Mouse (Mus musculus) heart, embryonic 15.5 days (tissue): ENCODE measurements around the gene Exoc3l2. TPM values are rescaled to one million over a fixed set of nuclear protein-coding genes. Genes with fewer than 3 reads are reported as not detected.
"Not testable (repeated sequence)": the region's sequence is repeated elsewhere in the genome, so short reads cannot be mapped to it uniquely, and the experiment has no call there.

Experiments used
- ATAC-seq: fragments of 200-750 bp; cut with Nextera tagmentation; replicated peaks from 2 replicates; pipeline ENCODE4 v1.8.0; 2017; ENCODE audit warnings: low read depth, moderate TSS enrichment; ENCODE audit not compliant: insufficient number of reproducible peaks, insufficient read depth, low FRiP score
- H3K27ac ChIP-seq: fragments of 300-500 bp; sonication (generic); 2 replicates; pipeline ENCODE4 v1.5.1; 2015; ENCODE audit warnings: mild to moderate bottlenecking, inconsistent platforms
- H3K27me3 ChIP-seq: fragments of 300-500 bp; sonication (generic); 2 replicates; pipeline ENCODE4 v1.6.1; 2015; ENCODE audit warnings: inconsistent platforms
- H3K36me3 ChIP-seq: fragments of 300-500 bp; sonication (generic); 2 replicates; pipeline ENCODE4 v1.6.1; 2015; ENCODE audit warnings: mild to moderate bottlenecking, inconsistent platforms
- H3K4me1 ChIP-seq: fragments of 300-500 bp; sonication (generic); replicated peaks from 2 replicates; pipeline ENCODE4 v1.6.1; 2015; ENCODE audit warnings: inconsistent platforms
- H3K4me2 ChIP-seq: fragments of 300-500 bp; sonication (generic); 2 replicates; pipeline ENCODE4 v1.6.1; 2015; ENCODE audit warnings: inconsistent platforms, mild to moderate bottlenecking, moderate library complexity
- H3K4me3 ChIP-seq: fragments of 300-500 bp; sonication (generic); 2 replicates; pipeline ENCODE4 v1.5.1; 2015; ENCODE audit warnings: mild to moderate bottlenecking, inconsistent platforms
- H3K9ac ChIP-seq: fragments of 300-500 bp; sonication (generic); 2 replicates; pipeline ENCODE4 v1.6.1; 2015; ENCODE audit warnings: mild to moderate bottlenecking, inconsistent platforms
- H3K9me3 ChIP-seq: fragments of 300-500 bp; sonication (generic); replicated peaks from 2 replicates; pipeline ENCODE4 v1.6.1; 2016; ENCODE audit warnings: inconsistent platforms
- WGBS: fragments of 180-500 bp; shearing (Covaris S2); methylation state at CpG from one replicate; pipeline ENCODE4 v1.1.7; 2015; ENCODE audit warnings: mixed read lengths; 5-methylcytosine and 5-hydroxymethylcytosine counted together
- polyA plus RNA-seq: library from polyadenylated mRNA; unstranded; fragments of >200 nt; fragmentation: Nextera tagmentation; extraction: Ambion mirVana; gene quantifications from 2 replicates; pipeline ENCODE4 v1.2.1, GENCODE M21; 2015

Gene Exoc3l2
- polyA plus RNA-seq, 1 experiment from 2014 or later, result 0.91 TPM

DNA sequence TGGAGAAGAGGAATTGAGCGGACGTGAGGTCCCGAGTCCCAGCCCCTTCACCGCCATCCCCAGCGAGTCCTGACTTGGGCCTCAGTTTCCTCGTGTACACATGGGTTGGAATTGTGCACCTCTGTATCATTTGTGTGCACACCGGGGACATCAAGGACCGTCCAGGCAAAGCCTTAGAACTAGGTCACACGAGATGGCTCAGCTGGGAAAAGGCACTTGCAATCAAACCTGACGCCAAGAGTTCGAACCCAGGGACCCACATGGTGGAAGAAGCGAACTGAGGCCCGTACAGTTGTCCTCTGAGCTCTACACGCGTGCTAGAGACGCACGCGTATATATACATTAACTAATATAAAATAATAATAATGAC is 44.5 kb downstream of the Exoc3l2 start:
- no peaks in the 10 kb centered on the region for H3K9me3 ChIP-seq
- no peak overlapping the region for H3K27ac ChIP-seq
- peaks cover 28% of the 10 kb centered on the region for H3K4me1 ChIP-seq
- 4% methylated on average over 18 of the region's 18 CpGs for WGBS
- H3K36me3 ChIP-seq, result no peaks in the 10 kb centered on the region
- peak overlapping the region; percentile 90 for H3K4me2 ChIP-seq
- H3K4me3 ChIP-seq, result peak overlapping the region; percentile 88
- no peaks in the 10 kb centered on the region for H3K27me3 ChIP-seq
- ATAC-seq, result no peak
- peak overlapping the region; percentile 82 for H3K9ac ChIP-seq

DNA sequence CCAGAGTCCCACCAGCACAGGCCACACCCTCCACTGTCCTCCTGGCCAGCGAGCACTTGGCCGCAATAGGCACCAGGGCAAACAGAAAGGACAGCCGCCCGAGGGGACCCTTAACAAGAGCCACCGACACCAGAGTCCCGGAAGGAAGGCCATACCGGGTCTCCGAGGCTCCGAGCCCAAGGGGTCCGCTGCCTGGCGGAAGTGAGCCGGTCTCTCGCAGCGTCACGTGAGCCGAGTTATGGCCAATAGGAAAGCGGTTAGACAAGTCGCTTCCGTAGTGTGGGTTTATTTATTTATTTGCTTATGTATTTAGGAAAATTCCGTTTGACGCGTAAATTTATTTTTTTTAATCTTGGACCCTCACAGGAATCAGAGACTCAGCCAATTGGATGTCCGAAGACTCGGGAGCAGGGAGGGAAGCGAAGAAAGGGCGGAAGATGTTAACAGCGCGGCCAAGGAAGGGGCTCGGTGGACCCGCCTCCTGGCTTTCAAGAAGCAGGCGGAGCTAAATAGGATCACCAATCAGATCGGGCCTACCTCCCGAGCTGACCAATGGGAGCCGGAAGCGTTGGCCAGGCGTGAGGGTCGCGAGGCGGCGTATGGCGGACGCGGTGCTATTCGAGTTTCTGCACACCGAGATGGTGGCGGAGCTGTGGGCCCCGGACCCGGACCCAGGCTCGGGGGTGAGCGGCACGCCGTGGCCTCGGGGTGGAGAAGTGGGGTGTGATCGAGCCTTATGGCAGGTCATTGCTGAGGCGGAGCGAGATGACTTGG is 45.2 kb downstream of the Exoc3l2 start, which contains the start of the genes Bloc1s3 and Trappc6a:
Gene Bloc1s3 (minus strand): TSS at position 218 of the 774 bp plus-strand sequence.
Gene Trappc6a (plus strand): TSS at position 246 of the 774 bp plus-strand sequence.
- peak within 1 kb of the TSS; percentile 78 for H3K27ac ChIP-seq
- ATAC-seq, result peak; percentile 95
- no peaks in the 10 kb centered on the region for H3K9me3 ChIP-seq
- H3K9ac ChIP-seq, result peak within 1 kb of the TSS; percentile 82
- WGBS, result under 1% methylated on average over 56 of the region's 56 CpGs
- no peaks in the 10 kb centered on the region for H3K27me3 ChIP-seq
- H3K36me3 ChIP-seq, result no peaks in the 10 kb centered on the region
- peak within 1 kb of the TSS; percentile 90 for H3K4me2 ChIP-seq
- peaks cover 28% of the 10 kb centered on the region for H3K4me1 ChIP-seq
- peak within 1 kb of the TSS; percentile 88 for H3K4me3 ChIP-seq

DNA sequence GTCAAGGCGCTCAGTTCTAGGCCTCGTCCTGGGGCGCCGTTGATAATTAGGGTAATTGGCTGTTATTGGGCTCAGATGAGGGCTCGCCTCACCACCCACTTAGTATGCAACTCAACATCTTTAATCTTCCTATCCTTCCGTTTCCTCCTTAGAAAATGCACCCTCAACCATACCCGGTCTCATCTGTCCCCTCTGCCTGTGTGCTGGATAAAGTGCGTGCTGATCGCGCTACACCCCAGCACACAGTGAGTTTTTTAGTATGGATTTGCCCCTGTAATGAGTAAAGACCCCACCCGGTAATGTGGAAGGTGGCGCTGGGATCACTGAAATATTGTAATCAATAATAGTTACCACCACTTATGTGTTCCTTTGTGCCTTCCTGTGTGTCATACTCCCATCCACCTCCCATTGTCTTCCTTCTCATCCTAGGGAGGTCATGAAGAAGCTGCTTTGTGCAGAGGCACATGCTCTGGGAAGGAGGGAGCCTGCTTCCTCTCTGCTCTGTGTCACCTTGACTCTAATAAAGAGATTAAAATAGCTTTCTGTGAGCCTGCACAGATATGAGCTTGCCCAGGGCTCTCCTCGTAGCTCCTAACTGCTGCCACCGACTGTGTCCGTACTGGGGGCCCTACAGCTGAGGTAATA is 45.9 kb downstream of the Exoc3l2 start:
- Histone ChIP-seq H3K36me3 (no peaks in the 10 kb centered on the region), H3K9me3 (no peaks in the 10 kb centered on the region), H3K27me3 (no peaks in the 10 kb centered on the region), H3K4me3 (peak overlapping the region; percentile 88), H3K4me1 (peaks cover 24% of the 10 kb centered on the region), H3K4me2 (peak overlapping the region; percentile 90), H3K9ac (peak overlapping the region; percentile 82), H3K27ac (peak overlapping the region; percentile 78)
- ATAC-seq, result no peak
- 3% methylated on average over 15 of the region's 15 CpGs for WGBS

DNA sequence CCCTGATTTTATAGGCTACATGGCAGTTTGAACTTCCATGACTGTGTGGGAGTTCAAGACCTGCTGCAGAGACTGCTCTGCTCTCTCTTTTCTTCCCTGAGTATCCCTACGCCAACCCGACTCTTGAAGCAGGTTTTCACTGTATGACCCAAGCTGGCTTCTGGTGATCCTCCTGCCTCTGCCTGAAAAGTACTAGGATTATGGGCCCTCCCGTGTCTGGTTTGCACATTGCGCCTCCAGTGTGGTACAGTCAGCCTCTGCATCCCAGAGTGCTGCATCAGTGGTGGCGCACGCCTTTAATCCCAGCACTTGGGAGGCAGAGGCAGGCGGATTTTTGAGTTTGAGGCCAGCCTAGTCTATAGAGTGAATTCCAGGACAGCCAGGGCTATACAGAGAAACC is 46.7 kb downstream of the Exoc3l2 start:
- no peak for ATAC-seq
- peak overlapping the region; percentile 78; the same call in 1 of the 2 replicates for H3K27ac ChIP-seq

DNA sequence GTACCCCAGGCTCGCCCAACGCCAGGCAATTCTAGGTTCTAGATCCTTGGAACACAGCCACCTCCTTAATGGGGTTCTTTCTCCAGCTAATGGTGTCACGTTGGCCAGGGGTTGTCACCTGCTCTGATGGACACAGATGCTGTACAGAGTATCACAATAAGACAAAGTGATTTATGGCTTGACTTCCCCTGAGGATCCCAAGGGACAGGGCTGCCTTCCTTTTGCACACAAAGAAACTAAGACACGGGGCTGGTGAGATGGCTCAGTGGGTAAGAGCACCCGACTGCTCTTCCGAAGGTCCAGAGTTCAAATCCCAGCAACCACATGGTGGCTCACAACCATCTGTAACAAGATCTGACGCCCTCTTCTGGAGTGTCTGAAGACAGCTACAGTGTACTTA is 48.8 kb downstream of the Exoc3l2 start:
- H3K9me3 ChIP-seq, H3K4me3 ChIP-seq, H3K27me3 ChIP-seq, ATAC-seq, H3K9ac ChIP-seq, H3K27ac ChIP-seq, H3K4me2 ChIP-seq, H3K36me3 ChIP-seq: not testable (repeated sequence)
- peaks cover 18% of the 10 kb centered on the region for H3K4me1 ChIP-seq
- 76% methylated on average over 7 of the region's 7 CpGs for WGBS

More for the DNA sequence above, 46.7 kb downstream of the Exoc3l2 start:
- Histone ChIP-seq H3K27me3 (no peaks in the 10 kb centered on the region), H3K4me2 (peak overlapping the region; percentile 90), H3K9me3 (no peaks in the 10 kb centered on the region), H3K4me1 (peaks cover 24% of the 10 kb centered on the region), H3K36me3 (no peaks in the 10 kb centered on the region), H3K4me3 (peak overlapping the region; percentile 88), H3K9ac (peak overlapping the region; percentile 33; the same call in 1 of the 2 replicates)
- WGBS, result 92% methylated on average over 7 of the region's 7 CpGs

DNA sequence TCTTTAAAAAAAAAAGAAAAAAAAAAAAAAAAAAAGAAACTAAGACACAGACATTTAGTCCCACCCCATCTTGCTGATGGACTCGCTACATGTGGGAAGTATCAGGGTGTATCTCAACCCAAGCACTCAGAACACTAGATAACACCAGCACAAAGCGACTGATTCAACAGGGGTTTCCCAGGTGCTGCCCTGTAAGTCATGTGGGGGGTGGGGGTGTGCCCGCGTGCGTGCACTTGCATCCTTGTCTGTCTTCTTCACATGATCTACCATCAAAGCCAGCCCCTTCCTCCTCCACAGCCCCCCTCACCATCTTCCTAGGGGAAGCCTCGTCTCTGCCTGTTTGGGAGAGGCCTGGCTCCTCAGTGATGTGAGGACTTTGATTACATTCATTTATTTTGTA is 49.2 kb downstream of the Exoc3l2 start:
- H3K27ac ChIP-seq, result no peak overlapping the region
- H3K36me3 ChIP-seq, result no peaks in the 10 kb centered on the region
- H3K9me3 ChIP-seq, result no peaks in the 10 kb centered on the region
- ATAC-seq, result no peak
- no peak overlapping the region for H3K9ac ChIP-seq
- H3K27me3 ChIP-seq, result peaks cover 9% of the 10 kb centered on the region
- no peak overlapping the region for H3K4me2 ChIP-seq
- WGBS, result 69% methylated on average over 6 of the region's 6 CpGs
- H3K4me3 ChIP-seq, result no peak overlapping the region
- peaks cover 15% of the 10 kb centered on the region for H3K4me1 ChIP-seq

DNA sequence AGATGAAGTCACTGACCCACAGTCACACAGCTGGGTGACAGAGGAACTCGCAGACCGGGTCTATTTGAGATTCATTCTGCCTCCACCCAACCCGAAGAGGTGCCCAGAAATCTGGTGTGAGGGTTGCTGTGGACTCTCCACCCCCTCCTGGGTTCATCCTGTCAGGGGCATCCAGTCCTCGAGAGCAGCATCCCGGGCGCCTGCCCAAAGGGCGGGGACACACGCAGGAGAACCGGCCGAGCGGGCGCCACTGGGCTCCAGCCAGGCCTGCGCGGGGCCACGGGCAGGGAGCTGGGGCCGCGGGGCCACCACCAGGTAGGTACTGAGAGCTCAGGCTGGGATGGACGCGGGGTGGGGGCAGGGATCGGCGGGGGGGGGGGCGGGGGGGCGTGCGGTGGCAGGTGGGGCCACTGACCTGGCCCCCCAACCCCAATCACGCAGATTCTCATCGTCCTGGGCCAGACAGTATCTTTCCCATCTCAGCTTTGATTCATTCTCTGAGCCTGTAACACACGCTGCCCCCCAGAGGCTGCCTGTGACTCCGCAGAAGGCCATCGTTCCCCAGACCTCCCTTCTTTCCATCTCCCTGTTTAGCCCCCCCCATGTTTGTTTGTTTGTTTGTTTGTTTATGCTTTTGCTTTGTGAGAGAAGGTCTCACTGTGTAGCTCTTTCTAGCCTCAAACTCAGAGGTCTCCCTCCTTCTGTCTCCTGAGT is 54.7 kb downstream of the Exoc3l2 start, which contains the start of gene Nkpd1:
Gene Nkpd1 (plus strand): TSS at position 187 of the 714 bp plus-strand sequence.
- H3K4me2 ChIP-seq, result peak within 1 kb of the TSS; percentile 45
- peak within 1 kb of the TSS; percentile 17; the same call in 1 of the 2 replicates for H3K4me3 ChIP-seq
- peaks cover 19% of the 10 kb centered on the region for H3K4me1 ChIP-seq
- H3K36me3 ChIP-seq, result no peaks in the 10 kb centered on the region
- H3K27me3 ChIP-seq, result peaks cover 64% of the 10 kb centered on the region
- no peak within 1 kb of the TSS for H3K27ac ChIP-seq
- ATAC-seq, result no peak
- H3K9ac ChIP-seq, result peak within 1 kb of the TSS; percentile 38
- WGBS, result 4% methylated on average over 28 of the region's 29 CpGs
- no peaks in the 10 kb centered on the region for H3K9me3 ChIP-seq

DNA sequence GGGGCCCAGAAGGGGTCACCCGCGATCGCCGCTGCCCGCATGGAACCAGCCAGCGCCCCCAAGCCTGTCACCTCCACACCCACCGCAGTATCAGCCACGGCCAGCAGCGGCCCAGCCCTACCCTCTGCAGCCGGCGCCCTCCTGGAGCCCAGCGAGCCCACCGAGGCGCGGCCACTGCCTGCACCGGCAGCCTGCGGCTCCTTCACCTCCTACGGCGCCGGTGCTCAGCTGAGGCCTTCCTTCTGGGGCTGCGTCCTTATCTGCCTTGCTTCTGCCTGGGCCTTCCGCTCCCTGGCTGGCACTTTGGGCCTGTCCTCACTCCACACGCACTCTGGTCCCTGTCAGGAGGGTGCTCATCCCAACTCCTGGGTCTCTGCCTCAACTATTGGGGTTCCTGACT is 56.9 kb downstream of the Exoc3l2 start:
- no peak overlapping the region for H3K27ac ChIP-seq

DNA sequence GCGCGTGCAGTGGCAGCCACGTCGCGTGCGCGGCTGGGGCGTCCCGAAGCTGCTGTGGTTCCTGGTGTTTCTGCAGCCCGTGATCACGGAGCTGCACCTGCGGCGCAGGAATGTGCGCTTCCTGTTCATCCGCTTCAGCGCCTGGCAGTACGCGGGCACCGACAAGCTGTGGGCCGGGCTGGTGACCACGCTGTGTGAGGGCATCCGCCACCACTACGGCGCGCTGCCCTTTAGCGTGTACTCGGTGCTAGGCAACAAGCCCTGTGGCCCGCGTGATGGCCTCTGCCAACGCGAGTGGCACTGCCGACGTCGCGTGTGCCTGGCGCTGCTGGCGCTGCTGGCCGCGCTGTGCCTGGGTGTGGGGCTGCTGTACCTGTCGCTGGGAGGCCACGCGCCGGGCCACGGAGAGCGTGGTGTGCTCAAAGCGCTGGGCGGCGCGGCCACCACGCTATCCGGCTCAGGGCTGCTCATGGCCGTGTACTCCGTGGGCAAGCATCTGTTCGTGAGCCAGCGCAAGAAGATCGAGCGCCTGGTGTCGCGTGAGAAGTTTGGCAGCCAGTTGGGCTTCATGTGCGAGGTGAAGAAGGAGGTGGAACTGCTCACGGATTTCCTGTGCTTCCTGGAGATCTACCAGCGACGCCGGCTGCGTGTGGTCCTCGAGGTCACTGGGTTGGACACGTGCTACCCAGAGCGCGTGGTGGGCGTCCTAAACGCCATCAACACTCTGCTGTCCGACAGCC is 60.1 kb downstream of the Exoc3l2 start:
- H3K4me3 ChIP-seq, result peak overlapping the region; percentile 51
- H3K4me1 ChIP-seq, result peaks cover 30% of the 10 kb centered on the region
- 0 out of 2 replicates have a peak, but pooled peaks have one; percentile 9 for ATAC-seq
- H3K36me3 ChIP-seq, result no peaks in the 10 kb centered on the region; the same call in 1 of the 2 replicates
- H3K27ac ChIP-seq, result no peak overlapping the region
- H3K4me2 ChIP-seq, result peak overlapping the region; percentile 84
- no peaks in the 10 kb centered on the region for H3K9me3 ChIP-seq
- no peak overlapping the region for H3K9ac ChIP-seq
- 8% methylated on average over 72 of the region's 72 CpGs for WGBS
- peaks cover 76% of the 10 kb centered on the region for H3K27me3 ChIP-seq

More for the DNA sequence above, 56.9 kb downstream of the Exoc3l2 start:
- Histone ChIP-seq H3K9ac (peak overlapping the region; percentile 38; the same call in 1 of the 2 replicates), H3K4me1 (peaks cover 38% of the 10 kb centered on the region), H3K9me3 (no peaks in the 10 kb centered on the region), H3K36me3 (no peaks in the 10 kb centered on the region), H3K27me3 (peaks cover 86% of the 10 kb centered on the region), H3K4me3 (peak overlapping the region; percentile 36), H3K4me2 (peak overlapping the region; percentile 63)
- ATAC-seq, result no peak
- WGBS, result 3% methylated on average over 16 of the region's 23 CpGs

DNA sequence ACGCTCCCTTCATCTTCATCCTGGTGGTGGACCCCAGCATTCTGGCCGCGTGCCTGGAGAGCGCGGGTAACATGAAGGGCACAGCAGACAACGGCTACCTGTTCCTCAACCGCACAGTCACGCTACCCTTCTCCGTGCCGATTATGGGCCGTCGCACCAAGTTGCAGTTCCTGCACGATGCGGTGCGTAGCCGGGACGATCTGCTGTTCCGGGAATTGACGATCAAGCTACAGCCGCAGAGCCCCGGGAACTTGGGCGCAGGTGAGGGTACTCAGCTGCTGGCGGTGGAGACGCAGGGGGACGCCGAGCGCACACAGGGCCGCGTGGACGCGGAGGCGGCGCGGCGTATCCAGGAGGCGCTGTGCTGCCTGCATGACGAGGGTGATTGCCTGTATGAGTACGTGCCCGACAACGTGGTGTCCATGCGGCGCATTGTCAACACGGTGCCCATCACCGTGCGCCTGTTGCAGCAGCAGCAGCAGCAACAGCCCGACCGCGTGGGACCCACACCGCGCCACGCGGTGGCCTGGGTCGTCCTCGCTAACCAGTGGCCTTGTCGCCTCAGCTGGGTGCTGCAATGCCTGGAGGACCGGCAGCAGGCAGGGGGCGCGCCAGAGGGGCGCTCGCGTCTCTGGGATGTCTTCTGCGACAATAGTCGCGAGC is 60.8 kb downstream of the Exoc3l2 start:
- Histone ChIP-seq H3K27ac (no peak overlapping the region), H3K4me1 (peaks cover 30% of the 10 kb centered on the region), H3K36me3 (no peaks in the 10 kb centered on the region; the same call in 1 of the 2 replicates), H3K9me3 (no peaks in the 10 kb centered on the region), H3K27me3 (peaks cover 69% of the 10 kb centered on the region), H3K4me3 (peak overlapping the region; percentile 51), H3K9ac (peak overlapping the region; percentile 46), H3K4me2 (peak overlapping the region; percentile 84)
- under 1% methylated on average over 64 of the region's 64 CpGs for WGBS
- peak; percentile 45 for ATAC-seq
